Mouse (Mus musculus) lung, postnatal 36 days (tissue): Measurements from ENCODE around the gene Prox2.

ENCODE experiments used
- DNase-seq: peaks from one replicate; pipeline ENCODE4 v3.0.0; 2022; ENCODE audit warnings: mixed read lengths

The Prox2 gene

DNA sequence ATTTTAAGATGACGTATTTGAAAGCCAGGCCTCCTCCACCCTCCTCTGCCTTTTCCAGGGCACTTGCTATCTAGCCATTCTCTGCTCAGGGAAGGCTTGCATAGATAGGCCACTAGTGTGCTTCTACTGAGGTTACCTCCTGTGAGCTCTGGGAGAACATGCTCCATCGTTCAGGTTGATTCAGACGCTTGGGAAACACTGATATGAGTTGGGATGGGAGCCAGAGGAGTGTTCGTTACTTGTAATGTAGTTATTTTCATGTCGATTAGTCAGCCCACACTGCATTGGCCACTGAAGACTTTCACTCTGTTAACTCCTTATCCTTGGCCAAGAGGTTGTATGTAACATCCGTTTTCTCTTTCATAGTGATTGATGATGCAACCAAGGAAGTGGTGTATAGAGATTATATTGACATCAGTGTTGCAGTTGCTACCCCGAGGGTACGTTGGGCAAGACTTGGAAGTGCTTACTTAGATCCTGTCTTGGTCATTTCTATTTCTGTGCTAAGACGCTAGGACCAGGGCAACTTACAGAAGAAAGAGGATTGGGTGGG, 18.9 kb upstream of the Prox2 start:
- DNase-seq = peak; percentile 44

DNA sequence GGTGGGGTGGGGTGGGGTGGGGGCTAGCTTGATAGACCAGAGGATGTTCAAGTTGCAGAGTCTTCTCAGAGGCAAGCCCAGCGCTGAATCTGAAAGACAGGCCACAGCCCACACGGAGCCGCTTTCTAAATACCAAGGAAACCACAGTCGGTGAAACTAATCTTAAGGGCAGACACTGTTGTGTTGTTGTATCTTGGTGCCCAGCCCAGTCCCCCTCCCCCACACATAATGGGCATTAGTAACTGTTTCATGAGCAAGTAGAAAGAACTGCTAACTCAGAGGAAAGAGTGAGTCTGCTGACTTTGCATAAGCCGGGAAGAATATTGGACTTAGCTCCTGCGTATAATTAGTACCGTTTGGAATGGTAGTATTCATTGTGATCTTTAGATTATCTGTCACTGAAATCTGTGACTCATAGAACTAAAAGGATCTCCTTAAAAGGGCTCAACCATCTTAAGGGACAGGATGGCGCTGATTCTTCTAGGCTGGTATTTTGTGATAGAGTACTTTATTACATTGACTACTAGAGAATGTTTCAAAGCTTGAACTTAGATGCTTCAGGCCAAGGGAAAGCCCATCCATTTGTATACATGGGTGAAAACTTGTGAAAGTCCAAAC, 16.5 kb upstream of the Prox2 start:
- DNase-seq = no peak

GRCm38 (mm10) chr12:85124751-85125150, 14.2 kb upstream of the Prox2 start:
- no peak for DNase-seq

DNA sequence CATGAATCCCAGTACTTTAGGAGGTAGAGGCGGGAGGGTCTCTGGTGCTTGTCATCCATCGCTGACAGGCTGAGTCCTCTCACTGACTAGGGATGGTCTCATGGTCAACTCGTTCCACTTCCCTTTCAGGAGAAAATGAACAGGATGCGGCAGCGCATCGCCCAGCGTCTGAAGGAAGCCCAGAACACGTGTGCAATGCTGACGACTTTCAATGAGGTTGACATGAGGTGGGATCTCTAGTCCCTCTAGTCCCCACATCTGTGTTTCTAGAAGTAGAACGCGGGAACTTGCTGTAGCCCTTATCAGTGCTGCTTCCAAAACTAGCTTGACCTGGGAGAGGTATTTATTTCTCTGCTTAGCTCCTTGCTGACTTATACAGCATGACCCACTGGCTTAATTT, 13.1 kb upstream of the Prox2 start:
- DNase-seq = no peak

DNA sequence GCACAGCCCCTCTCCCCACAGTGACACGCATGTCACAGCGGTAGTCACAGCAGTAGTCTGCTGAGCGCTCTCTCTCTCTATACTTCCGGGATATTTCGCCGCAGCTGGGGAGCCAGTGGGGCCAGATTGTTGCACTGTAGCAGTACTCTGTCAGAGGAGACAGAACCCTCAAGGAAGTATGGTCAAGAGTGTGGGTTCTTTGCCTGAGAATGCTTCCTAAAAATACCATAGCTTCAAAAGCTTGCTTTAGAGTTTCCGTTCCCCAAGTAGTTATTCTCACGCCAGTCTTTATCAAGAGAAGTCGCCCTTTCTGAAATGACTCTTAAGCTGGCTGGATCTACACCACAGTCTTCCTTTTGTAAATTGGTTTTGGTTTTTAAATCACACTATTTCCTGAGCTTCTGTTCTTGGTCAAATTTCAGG, 12.6 kb upstream of the Prox2 start:
- DNase-seq = no peak

DNA sequence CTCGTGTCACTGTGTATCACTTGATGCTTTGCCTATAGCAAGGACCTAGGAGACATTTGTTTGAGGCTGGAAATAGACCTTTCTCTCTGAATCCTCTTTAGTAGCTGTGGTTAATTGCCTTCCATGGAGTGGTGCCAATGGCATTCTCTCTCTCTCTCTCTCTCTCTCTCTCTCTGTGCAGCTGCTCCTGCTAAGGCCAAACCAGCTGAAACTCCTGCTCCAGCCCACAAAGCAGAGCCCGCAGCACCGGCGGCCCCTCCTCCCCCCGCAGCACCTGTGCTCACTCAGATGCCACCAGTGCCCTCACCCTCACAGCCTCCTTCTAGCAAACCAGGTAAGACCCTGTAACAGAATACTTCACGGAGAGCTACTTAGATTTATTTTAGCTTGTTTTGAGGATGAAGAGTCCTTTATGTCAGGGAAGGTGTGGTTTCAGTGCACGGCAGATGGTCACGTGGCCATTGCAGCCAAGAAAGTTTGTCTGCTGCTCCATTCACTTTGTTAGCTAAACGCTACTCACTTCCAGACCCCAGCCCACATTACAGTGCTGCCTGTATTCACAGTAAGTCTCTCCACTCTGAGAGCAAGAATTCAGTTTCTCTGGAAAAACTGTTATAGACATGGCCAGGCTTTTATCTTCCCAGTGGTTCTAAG, 11.4 kb upstream of the Prox2 start:
- no peak for DNase-seq

DNA sequence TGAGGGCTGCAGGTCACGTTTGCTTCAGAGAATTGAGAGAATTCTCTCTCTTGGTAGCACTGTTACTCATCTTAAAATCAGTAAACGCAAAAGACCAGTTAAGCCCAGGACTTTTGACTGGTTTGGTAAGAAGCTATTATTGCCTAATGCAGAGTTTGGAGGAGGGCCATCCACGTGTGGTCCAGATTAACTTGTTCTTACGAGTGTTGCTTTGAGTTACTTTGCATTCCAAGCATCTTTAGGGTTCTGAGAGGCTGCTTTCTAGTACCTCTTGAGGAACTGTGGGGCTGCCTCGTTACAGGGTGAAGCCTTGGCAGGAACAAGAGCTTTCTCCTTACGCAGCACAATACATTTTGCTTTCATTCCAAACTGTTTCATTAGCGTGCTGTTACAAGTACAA, 5.1 kb upstream of the Prox2 start:
- peak; percentile 93 for DNase-seq

DNA sequence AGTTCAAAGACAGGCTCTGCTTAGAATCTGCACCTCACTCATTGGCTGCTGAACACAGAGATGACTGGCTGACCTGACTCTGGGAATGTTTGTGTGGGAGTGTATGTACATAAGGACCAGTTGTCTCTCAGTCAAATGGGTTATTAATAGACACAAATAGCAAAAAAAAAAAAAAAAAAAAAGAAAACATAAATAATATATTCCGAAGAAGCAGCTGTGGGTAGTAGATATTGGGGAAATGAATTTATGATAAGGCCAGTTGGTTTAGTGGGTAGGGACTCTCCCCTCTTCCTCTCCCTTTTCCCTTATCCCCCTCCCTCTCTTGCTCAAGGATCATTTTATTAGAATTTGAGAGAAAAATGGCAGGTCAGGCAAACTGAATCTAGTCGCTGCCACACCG, 3.4 kb upstream of the Prox2 start:
- DNase-seq = no peak

GRCm38 (mm10) chr12:85113337-85113736, 2.8 kb upstream of the Prox2 start:
- DNase-seq = no peak

- no peak for DNase-seq
Measured at GRCm38 (mm10) chr12:85112550-85113251, 2.1 kb upstream of the Prox2 start.

DNA sequence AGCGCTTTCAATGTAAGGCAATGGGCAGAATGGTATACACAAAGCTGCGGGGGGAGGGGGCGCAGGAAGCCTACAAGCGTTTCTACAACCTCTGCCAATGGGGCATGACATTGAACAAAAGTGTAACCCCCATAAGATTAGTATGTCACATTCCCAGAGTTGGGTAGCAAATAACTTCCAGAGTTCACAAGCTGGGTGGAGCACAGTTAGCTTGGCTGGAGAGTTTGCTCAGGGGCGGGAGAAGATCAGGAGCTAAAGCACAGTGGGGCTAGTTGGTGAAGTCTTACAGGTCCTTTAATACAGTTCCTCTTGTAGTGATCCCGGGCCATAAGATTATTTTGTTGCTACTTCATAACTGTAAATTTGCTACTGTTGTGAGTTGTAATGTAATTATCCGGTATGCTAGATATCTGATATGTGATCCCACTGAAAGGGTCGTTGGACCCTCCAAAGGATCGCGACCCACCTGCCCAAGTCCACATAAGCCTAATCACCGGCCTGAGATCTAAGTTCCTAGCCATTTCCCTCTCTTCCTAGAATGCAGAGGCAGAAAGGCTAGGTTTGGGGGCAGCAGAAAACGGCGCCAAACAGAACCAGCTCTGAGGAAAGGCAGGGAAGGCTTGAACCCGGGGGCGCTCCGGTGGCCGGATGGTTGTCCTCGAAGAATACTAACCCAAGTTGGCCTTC, 405 bp downstream of the Prox2 start:
- peak; percentile 23 for DNase-seq

GRCm38 (mm10) chr12:85109426-85109825, 1.1 kb downstream of the Prox2 start:
- DNase-seq = no peak

GRCm38 (mm10) chr12:85108643-85109042, 1.9 kb downstream of the Prox2 start:
- DNase-seq = no peak

GRCm38 (mm10) chr12:85106292-85106691, 4.3 kb downstream of the Prox2 start:
- no peak for DNase-seq

DNA sequence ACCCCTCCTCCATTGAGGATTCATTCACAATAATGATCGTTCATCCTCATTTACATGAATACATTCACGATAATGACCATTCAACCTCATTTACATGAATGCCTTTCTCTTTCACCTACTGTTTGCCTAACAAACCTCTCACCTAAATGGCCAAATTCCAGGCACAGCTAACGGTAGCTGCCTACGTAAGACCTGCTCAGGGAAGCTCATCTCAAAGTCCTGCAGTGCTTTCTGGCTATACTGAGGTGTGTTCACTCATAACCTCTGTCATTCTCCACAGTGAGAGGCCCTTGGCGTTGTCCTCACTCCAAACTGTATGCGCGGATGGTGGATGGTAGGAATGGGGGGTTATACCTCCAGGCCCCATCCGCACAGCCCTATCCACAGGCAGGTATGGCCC, 5.8 kb downstream of the Prox2 start:
- no peak for DNase-seq

GRCm38 (mm10) chr12:85103096-85103495, 7.5 kb downstream of the Prox2 start:
- no peak for DNase-seq

DNA sequence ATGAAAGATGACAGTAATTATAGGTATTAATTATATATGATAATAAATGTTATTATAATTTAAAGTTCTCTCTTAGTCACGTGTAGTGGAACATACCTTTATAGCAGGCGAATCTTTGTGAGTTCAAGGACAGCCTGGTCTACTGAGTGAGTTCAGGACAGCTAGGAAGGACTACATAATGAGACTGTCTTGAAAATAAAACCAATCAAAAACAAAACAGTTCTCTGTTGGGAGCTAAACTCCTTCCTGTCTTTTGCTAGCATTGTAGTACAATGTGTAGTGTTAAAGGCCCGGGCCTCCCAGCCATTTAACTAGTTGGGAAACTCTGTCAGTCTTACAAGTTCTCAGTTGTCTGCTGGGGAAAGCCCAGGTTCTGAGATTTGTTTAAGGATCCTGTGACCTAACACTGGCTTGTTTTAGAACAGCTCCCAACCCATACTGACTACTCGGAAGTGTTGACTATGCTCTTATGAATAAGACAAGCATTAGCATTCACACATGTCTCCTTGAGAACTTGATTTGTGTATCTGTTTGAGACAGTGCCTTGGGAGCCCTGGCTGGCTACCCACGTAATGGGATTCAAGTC, 8.9 kb downstream of the Prox2 start:
- no peak for DNase-seq

- DNase-seq = no peak
Measured at GRCm38 (mm10) chr12:85101001-85101400, 9.6 kb downstream of the Prox2 start.

GRCm38 (mm10) chr12:85095859-85096258, 14.7 kb downstream of the Prox2 start:
- no peak for DNase-seq

GRCm38 (mm10) chr12:85095146-85095545, 15.4 kb downstream of the Prox2 start:
- no peak for DNase-seq

GRCm38 (mm10) chr12:85094706-85095105, 15.9 kb downstream of the Prox2 start:
- peak; percentile 10 for DNase-seq

DNA sequence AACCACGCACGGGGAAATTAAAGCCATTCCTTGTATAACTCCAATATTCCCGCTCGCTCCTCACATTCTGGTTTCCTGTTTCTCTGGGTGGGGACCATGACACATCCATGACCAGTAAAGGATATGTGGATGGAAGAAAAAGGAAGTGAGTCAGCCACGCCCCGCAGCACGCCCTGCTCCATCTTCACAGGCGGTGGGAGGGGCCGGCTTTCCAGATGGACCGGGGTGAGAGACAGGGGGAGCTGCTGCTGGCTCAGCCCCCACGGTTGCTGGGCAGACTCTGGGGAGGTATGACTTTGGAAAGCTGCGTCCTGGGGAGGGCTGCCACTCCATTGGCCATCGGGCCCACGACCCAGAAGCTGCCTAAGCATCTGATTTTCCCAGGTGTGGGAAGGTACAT, 16.5 kb downstream of the Prox2 start:
- peak; percentile 62 for DNase-seq

DNA sequence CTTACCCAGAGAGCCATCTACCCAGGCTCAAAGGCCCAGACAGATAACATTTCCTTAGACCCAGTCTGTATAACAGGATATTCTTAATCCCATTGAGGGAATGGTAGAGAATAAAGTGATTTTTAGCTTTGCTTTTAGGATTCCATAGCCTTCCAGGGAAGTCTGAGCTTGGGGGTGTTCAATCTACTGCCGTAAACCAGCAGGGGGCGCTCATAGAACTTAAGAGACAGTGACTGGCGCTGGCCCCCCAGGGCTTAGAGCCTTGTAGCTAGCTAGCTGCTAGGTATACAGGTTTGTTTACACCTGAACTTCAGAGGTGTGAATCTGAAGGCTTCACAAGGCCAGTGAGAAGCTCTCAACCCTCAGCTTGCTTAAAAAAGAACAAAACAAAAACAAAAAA, 18.3 kb downstream of the Prox2 start:
- peak; percentile 83 for DNase-seq
